25 mouse cellular contexts compared by ENCODE assay signal in genomic region chr5:121472411-121472810, GRCm38 (mm10). TPM values are rescaled to one million over a fixed set of nuclear protein-coding genes. Genes with fewer than 3 reads are reported as not detected.
A peak's percentile ranks its signal among the peaks of the same experiment; 100 is the strongest.
DNase-seq lines count a peak whose midpoint lies in the region; ATAC-seq and TF ChIP-seq lines count a peak whose summit lies in the region.
"Had no signal": no experiment of that assay in that cellular context is flagged by ENCODE, and none has a peak within 500 bp of the region (broad histone marks: within the 10 kb centered on the region; RNA-seq: fewer than 3 reads in every experiment).

No protein-coding gene starts in this region.

- no peak for TF ChIP-seq EP300 in liver, postnatal 0 days (IDR thresholded peaks at IDR 0.05; ENCODE audit: low read depth)
- TF ChIP-seq EP300 in ES-Bruce4 (IDR thresholded peaks at IDR 0.05; ENCODE audit: insufficient read depth, low read depth, low read length): no peak

- H3K9ac ChIP-seq in liver, embryonic 15.5 days: no peak overlapping the region
- H3K9ac ChIP-seq in liver, postnatal 0 days (replicated peaks): no peak overlapping the region
- H3K9ac ChIP-seq in ES-Bruce4 (ENCODE audit: low read depth, poor library complexity, severe bottlenecking): peak overlapping the region; percentile 50
- H3K9ac ChIP-seq: forebrain, embryonic 13.5 days; hindbrain, embryonic 12.5 days; hindbrain, embryonic 15.5 days; intestine, embryonic 15.5 days had no signal

- no peak for DNase-seq in liver, postnatal 0 days
- DNase-seq in ZHBTc4 (ENCODE audit: low read depth, low spot score): peak; percentile 51
- DNase-seq in kidney, postnatal 14 days: no peak
- DNase-seq: adrenal gland, adult 2 months; adrenal gland, postnatal 14 days; cerebellum, adult 11-12 months; cerebellum, adult 8-10 months; cerebellum, postnatal 14 days; gastrocnemius, postnatal 10 days; gastrocnemius, postnatal 36 days; heart, adult 2 months had no signal

- H3K9me3 ChIP-seq in liver, embryonic 15.5 days (replicated peaks): no peaks in the 10 kb centered on the region
- H3K9me3 ChIP-seq in liver, postnatal 0 days (ENCODE audit: low read length): no peaks in the 10 kb centered on the region
- no peaks in the 10 kb centered on the region for H3K9me3 ChIP-seq in ES-Bruce4 (replicated peaks; ENCODE audit: control insufficient read depth, insufficient read depth, low read length, poor library complexity, severe bottlenecking)
- H3K9me3 ChIP-seq: forebrain, embryonic 10.5 days; forebrain, embryonic 13.5 days; hindbrain, embryonic 12.5 days; hindbrain, embryonic 15.5 days; intestine, embryonic 15.5 days had no signal

- H3K27me3 ChIP-seq in liver, embryonic 15.5 days: no peaks in the 10 kb centered on the region
- H3K27me3 ChIP-seq in liver, postnatal 0 days (ENCODE audit: insufficient read depth, low read length): no peaks in the 10 kb centered on the region
- no peaks in the 10 kb centered on the region for H3K27me3 ChIP-seq in ES-Bruce4 (ENCODE audit: control insufficient read depth, insufficient read depth, low read length, poor library complexity, severe bottlenecking)
- H3K27me3 ChIP-seq: forebrain, embryonic 13.5 days; hindbrain, embryonic 12.5 days; hindbrain, embryonic 15.5 days; intestine, embryonic 15.5 days had no signal

- 0 out of 2 replicates have a peak overlapping the region, but pooled peaks have one; percentile 35 for H3K27ac ChIP-seq in liver, embryonic 15.5 days (replicated peaks)
- no peak overlapping the region for H3K27ac ChIP-seq in liver, postnatal 0 days (ENCODE audit: low read depth)
- no peak overlapping the region for H3K27ac ChIP-seq in ES-Bruce4 (ENCODE audit: insufficient read depth, low read length)
- H3K27ac ChIP-seq: forebrain, embryonic 10.5 days; forebrain, embryonic 13.5 days; heart, adult 2 months; hindbrain, embryonic 12.5 days; hindbrain, embryonic 15.5 days; intestine, embryonic 15.5 days had no signal

- peak; percentile 18 for TF ChIP-seq POLR2A in ES-Bruce4 (IDR thresholded peaks at IDR 0.05; ENCODE audit: insufficient read depth, low read length)

- H3K4me3 ChIP-seq in liver, embryonic 15.5 days (replicated peaks): no peak overlapping the region
- H3K4me3 ChIP-seq in liver, postnatal 0 days (ENCODE audit: low read depth, low read length): no peak overlapping the region
- H3K4me3 ChIP-seq in ES-Bruce4 (ENCODE audit: low read depth, low read length): peak overlapping the region; percentile 64
- H3K4me3 ChIP-seq: forebrain, embryonic 10.5 days; forebrain, embryonic 13.5 days; heart, adult 2 months; hindbrain, embryonic 12.5 days; hindbrain, embryonic 15.5 days; intestine, embryonic 15.5 days had no signal

- H3K4me2 ChIP-seq in liver, embryonic 15.5 days: no peak overlapping the region
- no peak overlapping the region for H3K4me2 ChIP-seq in liver, postnatal 0 days (ENCODE audit: low read depth, low read length)
- H3K4me2 ChIP-seq: forebrain, embryonic 13.5 days; heart, embryonic 11.5 days; hindbrain, embryonic 12.5 days; hindbrain, embryonic 15.5 days; intestine, embryonic 15.5 days had no signal

- no peak for ATAC-seq in liver, embryonic 15.5 days (ENCODE audit: insufficient read depth)
- no peak for ATAC-seq in liver, postnatal 0 days
- ATAC-seq in inflammation-experienced regulatory T-cells, adult 6 months: no peak
- ATAC-seq: CD4-positive, CD25-positive, alpha-beta regulatory T cell, adult 4 months; forebrain, embryonic 13.5 days; forebrain, embryonic 16.5 days; intestine, embryonic 15.5 days had no signal

- TF ChIP-seq CTCF in liver, postnatal 0 days (IDR thresholded peaks at IDR 0.05; ENCODE audit: low read depth): no peak
- no peak for TF ChIP-seq CTCF in ES-Bruce4 (IDR thresholded peaks at IDR 0.05; ENCODE audit: low read depth, low read length)

- H3K36me3 ChIP-seq in liver, embryonic 15.5 days (replicated peaks): no peaks in the 10 kb centered on the region
- H3K36me3 ChIP-seq in liver, postnatal 0 days (replicated peaks; ENCODE audit: insufficient read depth, low read length): no peaks in the 10 kb centered on the region
- H3K36me3 ChIP-seq in ES-Bruce4 (ENCODE audit: control insufficient read depth, insufficient read depth, low read length, poor library complexity, severe bottlenecking): no peaks in the 10 kb centered on the region
- H3K36me3 ChIP-seq: forebrain, embryonic 10.5 days; hindbrain, embryonic 12.5 days; hindbrain, embryonic 15.5 days; intestine, embryonic 15.5 days had no signal

- 78% methylated on average over 2 of the region's 2 CpGs for WGBS in liver, embryonic 15.5 days (ENCODE audit: insufficient replicate concordance)
- 89% methylated on average over 2 of the region's 2 CpGs for whole genome bisulfite sequencing in liver, postnatal 0 days (ENCODE audit: insufficient replicate concordance)

- peaks cover 66% of the 10 kb centered on the region for H3K4me1 ChIP-seq in liver, embryonic 15.5 days (replicated peaks)
- peaks cover 2% of the 10 kb centered on the region; the same call in 1 of the 2 replicates for H3K4me1 ChIP-seq in liver, postnatal 0 days (ENCODE audit: insufficient read depth)
- H3K4me1 ChIP-seq in ES-Bruce4 (ENCODE audit: control insufficient read depth, insufficient read depth, low read length): no peaks in the 10 kb centered on the region
- H3K4me1 ChIP-seq: forebrain, embryonic 13.5 days; hindbrain, embryonic 12.5 days; hindbrain, embryonic 15.5 days had no signal

RNA-seq across cellular contexts. Expression of gene Erp29, which starts 20.1 kb away (rescaled TPM):
- polyA plus RNA-seq in liver, embryonic 15.5 days (2015; fragmentation: Nextera tagmentation; extraction: Ambion mirVana): 87.0 and 94.4 TPM in 2 replicates
- polyA plus RNA-seq in liver, postnatal 0 days (2015; fragmentation: Nextera tagmentation; extraction: Ambion mirVana): 69.4 and 69.7 TPM in 2 replicates
- polyA plus RNA-seq in ES-Bruce4 (2011; ENCODE audit: insufficient read depth, insufficient read length, low read depth, missing spikeins): 79.2 and 83.7 TPM in 2 replicates
- polyA plus RNA-seq in inflammation-experienced regulatory T-cells, adult 6 months (2017; shearing (Covaris generic)): 10 to 100 TPM; 70.3 to 77.7 (median 74.5) TPM

RNA-seq across cellular contexts. Expression of gene Tmem116, which starts 20.7 kb away (rescaled TPM):
- polyA plus RNA-seq in liver, embryonic 15.5 days (2015; fragmentation: Nextera tagmentation; extraction: Ambion mirVana): 0.39 and 0.81 TPM in 2 replicates
- polyA plus RNA-seq in liver, postnatal 0 days (2015; fragmentation: Nextera tagmentation; extraction: Ambion mirVana): 0.86 TPM in 2 replicates
- polyA plus RNA-seq in ES-Bruce4 (2011; ENCODE audit: insufficient read depth, insufficient read length, low read depth, missing spikeins): 3.8 and 7.8 TPM in 2 replicates
- 1 to 10 TPM in 2 of 3 experiments, under 1 TPM in 1; 0.24 to 3.1 (median 1.1) TPM for polyA plus RNA-seq in inflammation-experienced regulatory T-cells, adult 6 months (2017; shearing (Covaris generic))

RNA-seq across cellular contexts. Expression of gene Adam1b, which starts 30.8 kb away (rescaled TPM):
- polyA plus RNA-seq in liver, embryonic 15.5 days (2015; fragmentation: Nextera tagmentation; extraction: Ambion mirVana): not detected in 2 replicates
- not detected in 2 replicates for polyA plus RNA-seq in liver, postnatal 0 days (2015; fragmentation: Nextera tagmentation; extraction: Ambion mirVana)
- polyA plus RNA-seq in ES-Bruce4 (2011; ENCODE audit: insufficient read depth, insufficient read length, low read depth, missing spikeins): not detected in 2 replicates
- under 1 TPM in 1 of 3 experiments, not detected in 2; 0.22 TPM for polyA plus RNA-seq in inflammation-experienced regulatory T-cells, adult 6 months (2017; shearing (Covaris generic))
- polyA plus RNA-seq: adrenal gland, adult 2 months; C2C12; CD4-positive, CD25-positive, alpha-beta regulatory T cell, adult 4 months; embryonic facial prominence, embryonic 11.5 days; embryonic facial prominence, embryonic 14.5 days; forebrain, embryonic 10.5 days; forebrain, embryonic 13.5 days; hindbrain, embryonic 12.5 days had no signal
